Mouse (Mus musculus): ENCODE measurements around the gene Gm49416. TPM values are rescaled to one million over a fixed set of nuclear protein-coding genes. Genes with fewer than 3 reads are reported as not detected.

The Gm49416 gene
- total and polyA plus RNA-seq, 2 experiments from 2014 or later: 0.52 TPM; not detected in 1

GRCm38 (mm10) chr19:8844371-8845129 lies 44.2 kb upstream of the Gm49416 start:
- H3K36me3 ChIP-seq (ENCODE audit: insufficient read depth, low read length): peaks cover 35% of the 10 kb centered on the region
- 55% methylated on average over 5 of the region's 5 CpGs for WGBS
- ATAC-seq (no peak), DNase-seq (ENCODE audit: low spot score) (peak; percentile 87)
- peak; percentile 75 for TF ChIP-seq CTCF (IDR thresholded peaks at IDR 0.05; ENCODE audit: low read depth)
- no peak overlapping the region for H3K4me3 ChIP-seq (ENCODE audit: low read length)
- no peaks in the 10 kb centered on the region for H3K9me3 ChIP-seq (ENCODE audit: low read length)
- H3K4me1 ChIP-seq (ENCODE audit: insufficient read depth, low read length): peaks cover 8% of the 10 kb centered on the region
- no peak overlapping the region for H3K4me2 ChIP-seq (ENCODE audit: low read depth, low read length)
- H3K9ac ChIP-seq (replicated peaks; ENCODE audit: low read length): no peak overlapping the region
- H3K27me3 ChIP-seq (ENCODE audit: insufficient read depth, low read length): no peaks in the 10 kb centered on the region
- H3K27ac ChIP-seq: no peak overlapping the region

GRCm38 (mm10) chr19:8848356-8848755 lies 40.4 kb upstream of the Gm49416 start:
- WGBS: 82% methylated on average over 5 of the region's 5 CpGs
- no peak overlapping the region for H3K27ac ChIP-seq
- H3K4me1 ChIP-seq (ENCODE audit: insufficient read depth, low read length): no peaks in the 10 kb centered on the region
- H3K36me3 ChIP-seq (ENCODE audit: insufficient read depth, low read length): peaks cover 35% of the 10 kb centered on the region
- H3K9ac ChIP-seq (replicated peaks; ENCODE audit: low read length): no peak overlapping the region
- DNase-seq (ENCODE audit: low spot score) (no peak), ATAC-seq (no peak)
- H3K9me3 ChIP-seq (ENCODE audit: low read length): no peaks in the 10 kb centered on the region
- no peak for TF ChIP-seq CTCF (IDR thresholded peaks at IDR 0.05; ENCODE audit: low read depth)
- H3K27me3 ChIP-seq (ENCODE audit: insufficient read depth, low read length): no peaks in the 10 kb centered on the region
- no peak overlapping the region for H3K4me3 ChIP-seq (ENCODE audit: low read length)
- H3K4me2 ChIP-seq (ENCODE audit: low read depth, low read length): no peak overlapping the region

GRCm38 (mm10) chr19:8850402-8850901 lies 38.3 kb upstream of the Gm49416 start, which contains the start of gene Lrrn4cl:
Gene Lrrn4cl (plus strand): TSS chr19:8850768.
- ATAC-seq: peak; percentile 80
- H3K9ac ChIP-seq (replicated peaks; ENCODE audit: low read length): no peak within 1 kb of the TSS; the same call in 1 of the 2 replicates
- TF ChIP-seq CTCF (IDR thresholded peaks at IDR 0.05; ENCODE audit: low read depth): peak; percentile 14; the same call in 1 of the 2 replicates

DNA sequence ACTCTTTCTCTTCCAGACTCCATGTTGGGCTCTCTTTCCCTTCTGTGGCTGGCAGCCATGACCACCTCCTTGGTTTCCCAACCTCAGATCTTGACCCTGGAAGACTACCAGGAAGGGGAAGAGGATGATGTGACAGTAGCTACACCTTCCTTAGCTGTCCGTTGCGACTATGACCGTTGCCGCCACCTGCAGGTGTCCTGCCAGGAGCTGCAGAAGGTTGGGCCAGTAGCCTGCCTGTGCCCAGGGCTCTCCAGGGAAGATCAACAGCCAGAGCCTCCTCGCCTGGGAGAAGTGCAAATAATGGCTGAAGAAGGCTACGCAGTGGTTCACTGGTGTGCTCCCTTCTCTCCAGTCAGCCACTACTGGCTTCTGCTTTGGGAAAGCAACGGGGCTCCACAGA lies 37.1 kb upstream of the Gm49416 start:
- no peak for ATAC-seq
- Histone ChIP-seq H3K9ac (replicated peaks; ENCODE audit: low read length) (no peak overlapping the region), H3K27ac (no peak overlapping the region), H3K27me3 (ENCODE audit: insufficient read depth, low read length) (no peaks in the 10 kb centered on the region), H3K4me2 (ENCODE audit: low read depth, low read length) (no peak overlapping the region), H3K4me1 (ENCODE audit: insufficient read depth, low read length) (no peaks in the 10 kb centered on the region), H3K4me3 (ENCODE audit: low read length) (no peak overlapping the region), H3K9me3 (ENCODE audit: low read length) (no peaks in the 10 kb centered on the region), H3K36me3 (ENCODE audit: insufficient read depth, low read length) (peaks cover 20% of the 10 kb centered on the region)
- no peak for DNase-seq (ENCODE audit: low spot score)
- 51% methylated on average over 7 of the region's 7 CpGs for WGBS
- TF ChIP-seq CTCF (IDR thresholded peaks at IDR 0.05; ENCODE audit: low read depth): no peak

More at GRCm38 (mm10) chr19:8850402-8850901, 38.3 kb upstream of the Gm49416 start, which contains the start of gene Lrrn4cl:
- 20% methylated on average over 7 of the region's 7 CpGs for whole genome bisulfite sequencing
- peak; percentile 56 for DNase-seq (ENCODE audit: low spot score)
- Histone ChIP-seq H3K4me1 (ENCODE audit: insufficient read depth, low read length) (no peaks in the 10 kb centered on the region), H3K4me3 (ENCODE audit: low read length) (no peak within 1 kb of the TSS), H3K36me3 (ENCODE audit: insufficient read depth, low read length) (peaks cover 32% of the 10 kb centered on the region), H3K27ac (no peak within 1 kb of the TSS), H3K27me3 (ENCODE audit: insufficient read depth, low read length) (no peaks in the 10 kb centered on the region), H3K9me3 (ENCODE audit: low read length) (no peaks in the 10 kb centered on the region), H3K4me2 (ENCODE audit: low read depth, low read length) (no peak within 1 kb of the TSS)

- no peaks in the 10 kb centered on the region for H3K9me3 ChIP-seq (ENCODE audit: low read length)
- no peak overlapping the region for H3K27ac ChIP-seq
- H3K4me2 ChIP-seq (ENCODE audit: low read depth, low read length): no peak overlapping the region
- no peak for TF ChIP-seq CTCF (IDR thresholded peaks at IDR 0.05; ENCODE audit: low read depth)
- H3K36me3 ChIP-seq (ENCODE audit: insufficient read depth, low read length): peaks cover 13% of the 10 kb centered on the region; the same call in 1 of the 2 replicates
- no peak overlapping the region for H3K4me3 ChIP-seq (ENCODE audit: low read length)
- no peaks in the 10 kb centered on the region for H3K27me3 ChIP-seq (ENCODE audit: insufficient read depth, low read length)
- WGBS: 66% methylated on average over 10 of the region's 10 CpGs
- no peaks in the 10 kb centered on the region for H3K4me1 ChIP-seq (ENCODE audit: insufficient read depth, low read length)
- H3K9ac ChIP-seq (replicated peaks; ENCODE audit: low read length): no peak overlapping the region
- no peak for ATAC-seq
- DNase-seq (ENCODE audit: low spot score): no peak
Observed at GRCm38 (mm10) chr19:8852236-8852928, 36.3 kb upstream of the Gm49416 start.

GRCm38 (mm10) chr19:8853117-8853516 lies 35.6 kb upstream of the Gm49416 start:
- H3K27me3 ChIP-seq (ENCODE audit: insufficient read depth, low read length): no peaks in the 10 kb centered on the region
- TF ChIP-seq CTCF (IDR thresholded peaks at IDR 0.05; ENCODE audit: low read depth): no peak
- ATAC-seq (no peak), DNase-seq (ENCODE audit: low spot score) (no peak)
- H3K27ac ChIP-seq: no peak overlapping the region
- no peaks in the 10 kb centered on the region for H3K9me3 ChIP-seq (ENCODE audit: low read length)
- H3K36me3 ChIP-seq (ENCODE audit: insufficient read depth, low read length): peaks cover 9% of the 10 kb centered on the region; the same call in 1 of the 2 replicates
- H3K4me3 ChIP-seq (ENCODE audit: low read length): no peak overlapping the region
- H3K4me1 ChIP-seq (ENCODE audit: insufficient read depth, low read length): no peaks in the 10 kb centered on the region
- 77% methylated on average over 3 of the region's 3 CpGs for WGBS
- no peak overlapping the region for H3K9ac ChIP-seq (replicated peaks; ENCODE audit: low read length)
- no peak overlapping the region for H3K4me2 ChIP-seq (ENCODE audit: low read depth, low read length)
